Comparison of ENCODE assay signal across 8 mouse cellular contexts in the genomic region with DNA sequence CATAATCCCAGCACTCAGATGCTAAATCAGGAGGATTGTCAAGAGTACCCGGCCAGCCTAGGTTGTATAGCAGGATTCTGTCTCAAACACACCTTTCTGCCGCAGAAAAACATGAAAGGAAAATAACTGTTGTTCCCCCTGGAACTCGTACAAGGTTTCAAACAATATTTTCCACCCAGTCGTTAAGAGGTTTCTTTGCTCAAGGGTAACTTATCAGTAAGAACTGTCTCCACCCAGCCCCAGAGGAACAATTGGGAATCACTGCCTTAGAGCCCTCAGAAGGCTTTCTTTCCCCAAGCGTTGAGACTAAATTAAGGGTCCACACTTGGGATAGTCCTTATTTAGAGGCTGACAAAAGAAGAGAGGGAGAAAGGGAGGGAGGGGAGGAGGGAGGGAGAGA. TPM values are rescaled to one million over a fixed set of nuclear protein-coding genes. Genes with fewer than 3 reads are reported as not detected.
DNase-seq lines count a peak whose midpoint lies in the region; ATAC-seq and TF ChIP-seq lines count a peak whose summit lies in the region.
"Had no signal": no experiment of that assay in that cellular context is flagged by ENCODE, and none has a peak within 500 bp of the region (broad histone marks: within the 10 kb centered on the region; RNA-seq: fewer than 3 reads in every experiment).

No protein-coding gene starts in this region.

- peaks cover 44% of the 10 kb centered on the region for H3K4me1 ChIP-seq in thymus, adult 2 months (replicated peaks; ENCODE audit: control insufficient read depth, insufficient read depth, low read length)
- peaks cover 33% of the 10 kb centered on the region for H3K4me1 ChIP-seq in forebrain, embryonic 16.5 days (replicated peaks; ENCODE audit: control insufficient read depth, insufficient read depth, low read length)
- H3K4me1 ChIP-seq in liver, embryonic 13.5 days (replicated peaks), result peaks cover 84% of the 10 kb centered on the region

- TF ChIP-seq POLR2A in thymus, adult 2 months (IDR thresholded peaks at IDR 0.05; ENCODE audit: control insufficient read depth, extremely low read depth, insufficient read depth, low read length, poor library complexity), result no peak

- no peaks in the 10 kb centered on the region for H3K9me3 ChIP-seq in forebrain, embryonic 16.5 days (ENCODE audit: control insufficient read depth, low read length)
- H3K9me3 ChIP-seq in liver, embryonic 13.5 days (replicated peaks), result no peaks in the 10 kb centered on the region

- 46% methylated on average over 5 of the region's 5 CpGs for WGBS in thymus, adult 2 months
- 20% methylated on average over 5 of the region's 5 CpGs for whole genome bisulfite sequencing in forebrain, embryonic 16.5 days
- 22% methylated on average over 5 of the region's 5 CpGs for WGBS in liver, embryonic 13.5 days (ENCODE audit: insufficient replicate concordance)

- DNase-seq in thymus, adult 2 months, result no peak
- no peak for DNase-seq in thymus, postnatal 36 days
- no peak for DNase-seq in liver, embryonic 13.5 days
- no peak for DNase-seq in urinary bladder, adult 2 months (ENCODE audit: low spot score)
- no peak for DNase-seq in layer of hippocampus, postnatal 36 days

- no peak overlapping the region for H3K4me2 ChIP-seq in forebrain, embryonic 16.5 days (ENCODE audit: low read length)
- H3K4me2 ChIP-seq in liver, embryonic 13.5 days, result peak overlapping the region; percentile 67

- no peak for TF ChIP-seq CTCF in thymus, adult 2 months (IDR thresholded peaks at IDR 0.05; ENCODE audit: borderline replicate concordance, control insufficient read depth, extremely low read depth, insufficient read depth, low read length, poor library complexity)

- H3K9ac ChIP-seq in forebrain, embryonic 16.5 days (replicated peaks; ENCODE audit: low read depth, low read length), result no peak overlapping the region
- H3K9ac ChIP-seq in liver, embryonic 13.5 days, result 0 out of 2 replicates have a peak overlapping the region, but pooled peaks have one; percentile 64

- ATAC-seq in forebrain, embryonic 16.5 days, result no peak
- no peak for ATAC-seq in liver, embryonic 13.5 days (ENCODE audit: low read depth)
- no peak for ATAC-seq in granulocyte monocyte progenitor cell, adult 5-6 weeks (replicated peaks; ENCODE audit: poor library complexity, severe bottlenecking)

- no peak overlapping the region for H3K4me3 ChIP-seq in thymus, adult 2 months (ENCODE audit: control insufficient read depth, insufficient read depth, low read length)
- H3K4me3 ChIP-seq in forebrain, embryonic 16.5 days (replicated peaks; ENCODE audit: low read length), result no peak overlapping the region
- H3K4me3 ChIP-seq in liver, embryonic 13.5 days (replicated peaks), result no peak overlapping the region

- H3K36me3 ChIP-seq in thymus, adult 2 months (ENCODE audit: control insufficient read depth, insufficient read depth, low read length), result no peaks in the 10 kb centered on the region
- H3K36me3 ChIP-seq in forebrain, embryonic 16.5 days (ENCODE audit: control insufficient read depth, insufficient read depth), result no peaks in the 10 kb centered on the region
- H3K36me3 ChIP-seq in liver, embryonic 13.5 days, result no peaks in the 10 kb centered on the region

- H3K27ac ChIP-seq in thymus, adult 2 months (ENCODE audit: control insufficient read depth, insufficient read depth, low read length), result peak overlapping the region; percentile 82
- peak overlapping the region; percentile 97 for H3K27ac ChIP-seq in forebrain, embryonic 16.5 days (ENCODE audit: low read length)
- peak overlapping the region; percentile 93 for H3K27ac ChIP-seq in liver, embryonic 13.5 days

- no peaks in the 10 kb centered on the region for H3K27me3 ChIP-seq in thymus, adult 2 months (ENCODE audit: control insufficient read depth, insufficient read depth, low read length)
- no peaks in the 10 kb centered on the region for H3K27me3 ChIP-seq in forebrain, embryonic 16.5 days (replicated peaks; ENCODE audit: control insufficient read depth, insufficient read depth, low read length)
- no peaks in the 10 kb centered on the region for H3K27me3 ChIP-seq in liver, embryonic 13.5 days

RNA-seq across cellular contexts. Expression of a gene that starts 34.4 kb away (rescaled TPM):
- 65.1 and 79.5 TPM in 2 replicates for polyA plus RNA-seq in thymus, adult 2 months (2012; rRNA removed)
- 49.2 and 50.9 TPM in 2 replicates for polyA plus RNA-seq in forebrain, embryonic 16.5 days (2015; fragmentation: Nextera tagmentation; extraction: Ambion mirVana)
- polyA plus RNA-seq in liver, embryonic 13.5 days (2015; fragmentation: Nextera tagmentation; extraction: Ambion mirVana), result 12.5 and 16.6 TPM in 2 replicates
- 94.1 and 126 TPM in 2 replicates for total RNA-seq in granulocyte monocyte progenitor cell, adult 5-6 weeks (2014; fragmentation: Nextera tagmentation)
- total RNA-seq in granulocyte monocyte progenitor cell, adult 5-6 weeks (2017), result 32.3 and 43.4 TPM in 2 replicates
- 20.5 and 31.6 TPM in 2 replicates for polyA plus RNA-seq in urinary bladder, adult 2 months (2012; rRNA removed)
- 100 to 1,000 TPM; 101 to 109 TPM for total RNA-seq in layer of hippocampus, postnatal 36 days (2021)

RNA-seq across cellular contexts. Expression of a gene that starts 56.2 kb away (rescaled TPM):
- 0.12 and 0.14 TPM in 2 replicates for polyA plus RNA-seq in thymus, adult 2 months (2012; rRNA removed)
- polyA plus RNA-seq in forebrain, embryonic 16.5 days (2015; fragmentation: Nextera tagmentation; extraction: Ambion mirVana), result not detected in 2 replicates
- 0.22 TPM in 1 of 2 replicates, not detected in the other for polyA plus RNA-seq in liver, embryonic 13.5 days (2015; fragmentation: Nextera tagmentation; extraction: Ambion mirVana)
- total RNA-seq in granulocyte monocyte progenitor cell, adult 5-6 weeks (2014; fragmentation: Nextera tagmentation), result not detected in 2 replicates
- not detected in 2 replicates for total RNA-seq in granulocyte monocyte progenitor cell, adult 5-6 weeks (2017)
- polyA plus RNA-seq in urinary bladder, adult 2 months (2012; rRNA removed), result not detected in 2 replicates
- not detected for total RNA-seq in layer of hippocampus, postnatal 36 days (2021)
- polyA plus RNA-seq: cortical plate, adult 2 months had no signal
